Mouse (Mus musculus) ovary, adult 18-20 months (tissue): Measurements from ENCODE around the gene Cd300lf.

Experiments
- DNase-seq: peaks from one replicate; pipeline ENCODE4 v3.0.0; 2022; ENCODE audit warnings: low spot score, mixed read lengths

Cd300lf gene

GRCm38 (mm10) chr11:115077436-115077835 is 56.4 kb downstream of the Cd300lf start:
- DNase-seq = no peak

GRCm38 (mm10) chr11:115075859-115076258 is 57.9 kb downstream of the Cd300lf start:
- DNase-seq = no peak

GRCm38 (mm10) chr11:115075407-115075806 is 58.4 kb downstream of the Cd300lf start:
- DNase-seq = no peak

GRCm38 (mm10) chr11:115073002-115073401 is 60.8 kb downstream of the Cd300lf start:
- no peak for DNase-seq

GRCm38 (mm10) chr11:115071631-115072294 is 62.0 kb downstream of the Cd300lf start:
- DNase-seq = peak; percentile 48

GRCm38 (mm10) chr11:115071015-115071551 is 62.7 kb downstream of the Cd300lf start:
- no peak for DNase-seq

GRCm38 (mm10) chr11:115066768-115067167 is 67.0 kb downstream of the Cd300lf start:
- DNase-seq = no peak
